Mouse (Mus musculus) embryonic fibroblast, embryonic 13.5 days (primary cell): Measurements from ENCODE around the gene Ptpn4.

Experiments
- CTCF ChIP-seq: IDR thresholded peaks from 2 replicates; pipeline ENCODE4 v1.5.1; 2011; ENCODE audit warnings: mild to moderate bottlenecking, control low read depth, low read length, moderate library complexity, borderline replicate concordance; ENCODE audit not compliant: insufficient read depth
- POLR2A ChIP-seq: IDR thresholded peaks from 2 replicates; pipeline ENCODE4 v1.6.1; 2011; ENCODE audit warnings: low read depth, mild to moderate bottlenecking, control low read depth, low read length, moderate library complexity

DNA sequence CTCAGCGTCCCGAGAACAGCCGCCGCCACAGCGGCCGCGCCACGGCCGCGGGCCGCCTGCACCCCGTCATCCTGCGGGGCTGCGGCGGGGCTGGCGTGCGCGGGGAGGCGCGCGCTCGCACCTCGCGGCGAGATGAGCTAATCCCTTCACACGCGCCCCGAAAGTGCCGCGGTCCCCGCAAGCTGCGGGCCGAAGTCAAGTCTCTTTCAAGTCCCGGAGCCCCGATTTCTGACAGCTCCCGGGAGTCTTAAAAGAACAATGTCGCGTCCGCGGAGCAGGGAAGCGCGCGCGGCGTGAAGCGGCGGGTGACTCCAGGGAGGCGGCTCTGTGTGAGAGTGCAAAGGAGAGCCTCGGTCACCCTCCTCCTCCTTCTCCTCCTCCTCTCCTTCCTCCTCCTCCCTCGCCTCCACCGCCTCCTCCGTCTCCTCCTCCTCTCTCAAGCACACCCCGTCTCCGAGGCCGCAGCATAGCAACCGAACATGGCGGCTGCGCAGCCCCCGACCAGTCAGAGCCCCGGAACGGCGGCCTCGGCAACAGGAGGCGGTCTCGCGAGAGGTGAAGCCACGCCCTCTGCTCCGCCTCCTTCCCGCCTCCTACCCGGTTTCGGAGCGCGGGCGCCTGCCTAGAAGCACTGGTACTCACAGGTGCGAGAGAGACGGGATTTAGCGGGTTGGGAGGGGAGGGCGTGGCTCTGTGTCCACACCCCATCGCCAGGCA is at the start of gene Ptpn4:
- TF ChIP-seq CTCF (no peak), POLR2A (peak; percentile 77)
